Mouse (Mus musculus) thymus, postnatal 4 days (tissue): ENCODE data around the gene Hmcn1.
A peak's percentile ranks its signal among the peaks of the same experiment; 100 is the strongest.

Experiments used
- DNase-seq: peaks from one replicate; pipeline ENCODE4 v3.0.0; 2021

The Hmcn1 gene

DNA sequence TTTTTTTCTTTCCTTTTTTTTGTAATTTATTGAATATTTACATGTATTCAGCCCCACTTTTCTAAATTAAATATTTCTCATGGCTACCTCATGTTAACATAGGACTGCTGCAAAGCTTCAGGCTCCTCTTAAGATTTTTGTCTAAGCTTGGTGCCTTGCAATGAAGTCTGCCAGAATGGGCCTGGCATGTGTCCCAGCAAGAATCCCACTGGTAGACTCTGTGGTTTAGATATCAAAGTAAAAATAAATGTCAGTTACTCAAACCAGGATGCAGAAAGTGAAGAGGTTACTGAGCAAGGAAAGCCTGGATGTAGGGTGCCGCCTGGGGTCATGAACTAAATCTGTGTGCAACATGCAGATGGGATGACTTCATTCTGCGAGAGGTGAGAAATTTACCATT lies 217.5 kb downstream of the Hmcn1 start:
- no peak for DNase-seq

DNA sequence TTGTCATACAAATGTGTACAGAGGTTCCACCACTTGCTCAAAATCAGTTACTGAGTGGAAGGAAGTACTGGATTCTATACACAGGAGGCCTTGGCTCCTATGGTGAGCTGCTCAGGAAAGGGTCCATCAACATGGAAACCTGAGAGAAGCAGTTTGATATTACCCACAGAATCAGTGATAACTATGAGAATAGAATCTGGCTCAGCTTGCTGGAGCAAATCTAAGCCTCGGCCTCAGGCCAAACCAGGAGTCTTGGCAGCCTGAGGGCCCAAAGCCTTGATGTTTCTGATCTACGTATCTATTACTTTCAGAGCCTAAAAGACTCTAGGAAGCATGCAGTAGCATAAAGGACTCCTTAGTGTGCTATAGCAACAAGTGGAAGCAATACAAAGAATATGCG lies 220.3 kb downstream of the Hmcn1 start:
- DNase-seq: no peak

DNA sequence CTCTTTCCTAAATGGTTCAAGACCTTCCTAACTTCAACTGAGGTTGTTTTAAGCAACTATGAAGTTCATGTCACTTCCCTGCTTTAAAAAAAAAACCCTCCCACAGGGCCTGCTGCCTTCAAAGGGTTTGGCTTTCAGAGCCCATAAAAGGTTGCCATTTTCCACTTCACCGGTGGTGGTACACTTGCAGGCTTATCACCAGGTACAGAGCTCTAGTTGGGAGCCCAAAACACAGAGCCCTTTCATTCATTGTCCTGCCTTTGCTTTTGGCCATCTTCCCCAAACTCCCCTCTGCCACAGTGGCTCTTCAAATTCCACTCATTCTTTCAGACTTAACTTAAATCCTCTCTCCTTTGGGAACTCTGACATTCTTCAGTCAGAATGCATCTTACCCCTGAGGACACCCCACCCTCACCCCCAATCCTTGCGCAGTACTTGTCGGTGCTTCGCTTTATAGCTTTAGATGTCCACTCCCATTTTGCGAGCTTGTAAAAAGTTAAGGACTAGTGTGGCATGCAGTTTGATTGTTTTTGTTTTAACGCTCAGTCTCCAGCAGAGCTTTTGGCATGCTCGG lies 222.2 kb downstream of the Hmcn1 start:
- DNase-seq: no peak

DNA sequence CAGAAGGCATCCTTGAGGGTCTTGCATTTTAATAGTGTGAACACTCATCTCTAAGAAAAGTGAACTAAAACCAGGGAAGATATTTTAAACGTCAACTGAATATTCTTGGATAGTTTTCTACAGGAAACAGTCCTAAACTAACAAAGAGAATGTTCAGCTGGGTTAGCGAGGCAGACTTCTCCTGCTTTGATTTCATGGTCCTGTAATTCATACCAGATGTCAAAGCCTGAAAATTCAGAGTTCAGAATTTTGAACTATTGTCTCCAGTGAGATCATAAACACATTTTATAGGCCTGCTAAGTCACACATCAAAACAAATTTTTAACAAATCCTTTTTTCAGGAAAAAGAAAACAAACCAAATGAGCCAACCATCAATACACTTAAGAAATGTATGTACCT lies 223.4 kb downstream of the Hmcn1 start:
- DNase-seq: no peak

DNA sequence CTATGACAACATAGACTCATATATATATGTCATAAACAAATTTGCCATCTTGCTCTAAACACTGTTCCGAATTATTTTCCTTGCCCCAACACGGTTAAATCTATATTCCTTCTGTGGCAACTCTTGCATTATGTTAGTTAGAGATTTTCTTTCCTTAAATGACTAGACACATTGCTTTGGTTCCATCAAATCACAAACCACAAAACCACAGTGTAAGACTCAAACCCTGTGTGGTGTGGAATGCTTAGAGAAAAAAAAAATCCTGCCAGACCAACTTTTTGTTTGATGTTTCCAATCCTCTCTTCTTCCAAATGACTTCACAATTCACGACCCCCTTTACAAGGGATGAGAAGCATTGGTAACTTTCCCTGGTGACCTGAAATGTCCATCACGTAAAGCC lies 231.6 kb downstream of the Hmcn1 start:
- no peak for DNase-seq

DNA sequence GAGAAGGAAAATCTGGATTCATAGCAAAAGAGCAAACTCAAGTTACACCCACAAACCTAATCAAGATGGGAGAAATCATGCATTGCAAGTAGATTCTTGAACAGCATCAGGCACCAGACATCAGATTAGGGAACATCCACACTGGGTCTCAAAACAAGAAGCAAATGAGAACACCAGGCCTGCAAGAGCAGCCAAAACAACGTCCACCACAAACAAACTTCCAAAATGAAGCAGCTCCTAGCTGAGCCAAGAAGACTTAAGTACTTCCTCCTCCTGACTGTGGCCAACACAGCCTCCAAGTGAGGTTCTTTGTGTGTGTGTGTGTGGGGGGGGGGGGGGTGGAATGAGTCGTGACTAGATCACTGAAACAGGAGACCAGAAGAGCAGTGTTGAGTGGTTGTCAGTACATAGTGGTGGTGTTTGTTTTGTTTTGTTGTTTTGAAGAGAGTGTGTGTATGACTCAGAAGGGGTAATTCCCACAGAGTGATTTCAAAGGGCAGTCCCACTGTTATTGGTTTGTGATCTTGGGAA lies 232.4 kb downstream of the Hmcn1 start:
- no peak for DNase-seq

DNA sequence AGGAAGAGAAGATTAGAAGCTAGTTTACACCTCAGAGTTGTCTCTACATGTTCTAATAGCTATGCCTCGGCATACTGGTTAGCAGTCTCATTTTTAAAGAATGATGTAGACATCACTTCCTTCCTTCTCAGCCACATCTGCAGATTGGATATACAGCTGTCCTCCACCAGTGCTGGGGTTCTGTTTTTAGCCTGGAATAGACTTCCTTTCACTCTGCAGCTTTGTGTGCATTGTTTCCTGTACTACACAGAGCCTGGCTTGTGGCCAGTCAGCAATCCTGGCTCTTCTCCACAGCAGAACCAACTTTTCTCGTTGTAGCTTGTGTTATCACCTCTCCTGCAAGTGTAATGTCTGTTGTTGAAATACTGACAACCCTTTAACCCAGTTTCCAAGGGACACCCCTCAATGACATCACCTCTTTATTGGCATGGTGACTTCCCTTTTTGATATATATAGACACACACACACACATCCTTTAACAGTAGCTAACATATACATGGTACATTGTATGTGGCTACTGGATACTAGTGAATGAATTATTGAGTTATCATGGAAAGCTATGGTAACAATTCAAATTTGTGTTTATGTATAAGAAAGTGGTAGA lies 233.7 kb downstream of the Hmcn1 start:
- DNase-seq: no peak

DNA sequence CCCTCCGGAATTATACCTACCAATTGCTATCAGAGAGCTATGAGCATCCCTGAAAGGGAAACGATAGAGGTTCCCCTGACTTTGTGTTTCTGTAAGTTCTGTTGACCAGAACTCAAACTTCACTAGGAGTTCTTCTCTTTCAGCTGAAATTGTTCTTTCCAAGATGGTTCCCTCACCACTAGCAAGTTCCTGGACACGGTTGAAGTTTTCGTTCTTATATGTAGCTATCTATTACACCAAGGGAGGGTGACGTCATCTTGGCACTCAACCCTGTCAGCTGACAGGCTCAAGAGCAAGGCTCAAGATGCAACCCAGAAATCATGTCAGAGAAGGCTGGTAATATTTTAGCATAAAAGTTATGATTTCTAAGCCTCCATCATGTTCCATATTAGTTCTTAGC lies 239.3 kb downstream of the Hmcn1 start:
- DNase-seq: no peak

DNA sequence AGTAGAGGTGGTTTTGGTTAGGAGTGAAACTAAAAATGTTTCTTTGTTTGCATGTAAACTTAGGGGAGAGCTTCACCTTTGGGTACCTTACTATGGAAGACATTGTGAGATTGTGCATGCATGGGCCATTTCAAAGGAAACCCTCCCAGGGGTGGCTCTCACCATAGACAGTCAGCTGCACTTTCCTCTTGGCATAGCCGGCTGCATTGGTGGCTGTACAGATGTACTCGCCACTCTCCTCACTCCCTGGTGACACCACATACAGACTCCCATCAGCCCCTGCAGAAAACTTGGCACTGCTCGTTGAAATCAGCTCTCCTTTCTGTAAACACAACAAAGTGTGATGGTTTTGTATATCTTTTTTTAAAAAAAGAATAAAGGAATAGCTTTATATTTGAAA lies 244.5 kb downstream of the Hmcn1 start:
- DNase-seq: no peak

DNA sequence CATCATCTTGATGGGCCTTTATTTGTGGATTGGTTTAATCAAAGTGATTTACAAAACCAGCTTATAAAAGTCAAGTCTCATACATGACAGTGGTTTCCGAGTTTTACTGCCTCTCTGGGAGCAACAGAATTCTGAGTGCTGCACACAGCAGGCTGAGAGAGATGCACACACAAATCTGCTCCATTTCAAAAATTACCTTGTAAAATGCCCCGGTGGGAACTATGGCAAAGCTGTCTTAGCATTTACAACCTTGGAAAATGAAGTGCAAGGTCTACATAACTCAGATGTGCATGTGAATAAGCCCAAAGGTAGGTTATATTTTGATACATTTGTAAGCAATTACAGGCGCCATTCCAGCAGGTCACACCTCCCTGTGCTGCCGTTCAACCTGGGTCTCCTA lies 245.5 kb downstream of the Hmcn1 start:
- DNase-seq: no peak

DNA sequence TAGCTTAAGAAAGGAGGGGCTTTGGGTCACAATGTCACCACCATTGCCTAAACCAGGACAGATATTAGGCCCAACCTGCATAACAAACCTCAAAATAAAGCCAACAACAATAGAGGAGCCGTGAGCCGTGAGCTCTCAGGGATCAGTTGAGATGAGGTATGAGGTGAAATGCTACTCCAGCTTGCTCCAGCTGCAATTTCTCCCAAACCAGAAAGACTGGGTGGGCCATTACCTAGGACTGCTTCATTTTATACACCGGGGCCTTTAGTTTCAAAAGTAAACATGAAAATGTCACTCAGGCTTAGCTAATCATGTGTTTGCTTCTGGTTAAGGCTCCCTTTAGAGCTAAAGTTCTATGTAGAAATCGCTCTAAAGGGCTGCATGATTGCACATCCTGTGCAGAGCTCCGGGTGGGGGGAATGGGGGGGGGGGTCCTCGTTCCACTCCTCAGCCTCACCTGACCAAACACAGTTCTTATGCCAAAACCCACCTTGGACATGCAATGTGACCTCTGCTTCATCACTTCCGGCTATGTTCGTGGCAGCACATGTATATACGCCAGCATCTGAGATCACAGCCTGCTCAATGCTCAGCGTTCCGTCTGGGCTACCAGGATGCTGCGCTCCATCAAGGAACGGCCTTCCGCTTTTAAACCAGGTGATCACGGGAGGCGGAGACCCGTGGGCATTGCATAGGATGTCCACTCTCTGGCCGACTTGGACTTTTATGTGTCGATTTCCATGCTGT lies 250.0 kb downstream of the Hmcn1 start:
- no peak for DNase-seq

DNA sequence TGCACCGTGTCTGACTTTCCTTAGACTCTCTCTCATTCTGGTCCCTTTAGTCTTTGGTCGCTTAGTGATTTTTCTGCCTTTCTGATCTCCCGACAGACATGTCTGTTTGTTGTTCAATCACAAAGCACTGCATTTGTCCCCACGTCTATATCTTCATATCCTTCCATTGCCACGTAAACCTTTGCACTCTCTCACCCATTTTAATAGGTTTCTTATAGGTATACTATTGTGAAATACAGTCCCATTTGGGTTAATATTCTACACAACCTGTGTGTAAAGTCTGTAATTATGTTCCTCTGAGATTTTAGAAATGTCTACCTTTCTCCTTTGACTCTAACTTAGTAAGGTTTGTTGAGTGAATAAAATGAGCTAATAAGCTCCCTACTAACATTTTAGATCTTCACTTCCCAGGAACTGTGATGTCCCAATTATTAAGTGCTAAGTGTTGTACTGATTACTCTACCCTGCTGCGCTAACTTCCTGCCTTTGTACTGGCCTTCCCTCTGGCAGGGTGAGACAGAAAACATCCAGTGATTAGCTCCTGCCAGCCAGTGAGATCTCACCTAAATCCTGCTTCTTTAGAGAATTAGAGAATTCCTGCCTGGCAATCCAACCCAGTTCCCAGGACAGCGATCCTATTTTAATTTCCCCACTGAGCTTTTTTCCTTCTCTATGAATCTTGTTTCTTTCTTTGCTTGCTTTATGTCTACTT lies 250.7 kb downstream of the Hmcn1 start:
- DNase-seq: no peak

DNA sequence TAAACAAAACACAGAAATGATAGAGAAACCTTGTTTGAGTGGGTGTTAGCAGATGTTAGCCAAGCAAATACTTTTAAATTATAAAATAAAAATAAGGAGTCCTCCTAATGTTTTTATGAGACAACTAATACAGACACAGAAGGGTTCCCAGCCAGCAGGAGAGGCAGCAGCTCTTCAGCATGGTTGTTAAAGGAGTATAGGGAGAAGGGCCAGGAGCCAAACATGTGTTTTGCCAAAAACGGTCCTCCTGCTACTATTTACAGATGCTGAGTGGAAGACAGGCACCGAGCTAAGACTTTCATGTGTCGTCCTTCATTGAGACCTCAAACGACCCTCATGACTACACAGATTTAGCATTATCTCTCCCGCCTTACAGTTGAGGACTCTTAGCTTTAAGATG lies 281.8 kb downstream of the Hmcn1 start:
- DNase-seq: no peak

DNA sequence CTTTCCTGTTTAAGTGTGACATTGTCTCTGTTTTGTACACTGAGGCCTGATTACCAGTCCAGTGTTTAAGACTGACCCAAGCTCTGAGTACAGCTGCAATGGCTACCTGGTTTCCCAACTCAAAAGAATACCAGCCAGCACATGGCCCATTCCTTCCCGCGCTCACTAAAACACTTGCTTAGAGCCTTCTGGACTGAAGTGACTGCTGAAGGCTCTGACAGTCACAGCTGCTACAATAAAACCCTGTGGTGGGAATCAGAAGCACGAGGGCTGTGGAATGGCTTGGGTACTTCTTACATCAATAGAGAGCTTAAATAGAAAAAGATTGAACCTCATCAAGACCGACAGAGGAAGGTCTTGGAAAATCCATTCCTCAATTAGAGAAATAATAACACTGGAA lies 286.7 kb downstream of the Hmcn1 start:
- no peak for DNase-seq

DNA sequence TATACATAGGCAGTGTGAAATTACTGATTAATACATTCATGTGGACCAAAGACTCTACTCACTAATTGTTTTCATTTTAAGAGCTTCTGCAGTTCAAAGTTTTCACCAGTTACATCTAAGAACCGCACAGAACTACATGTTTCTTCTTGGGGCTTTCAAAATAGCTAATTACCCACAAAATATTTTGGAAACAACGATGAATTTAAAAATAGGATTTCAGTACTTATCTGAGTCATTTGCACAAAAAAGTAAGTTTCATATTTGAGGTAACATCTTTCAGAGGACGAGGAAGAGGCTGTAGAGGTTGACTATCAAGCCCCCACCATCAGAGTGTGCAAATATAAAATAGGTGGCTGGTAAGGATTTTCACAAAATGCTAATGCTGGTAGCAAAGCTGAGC lies 295.5 kb downstream of the Hmcn1 start:
- DNase-seq: no peak

DNA sequence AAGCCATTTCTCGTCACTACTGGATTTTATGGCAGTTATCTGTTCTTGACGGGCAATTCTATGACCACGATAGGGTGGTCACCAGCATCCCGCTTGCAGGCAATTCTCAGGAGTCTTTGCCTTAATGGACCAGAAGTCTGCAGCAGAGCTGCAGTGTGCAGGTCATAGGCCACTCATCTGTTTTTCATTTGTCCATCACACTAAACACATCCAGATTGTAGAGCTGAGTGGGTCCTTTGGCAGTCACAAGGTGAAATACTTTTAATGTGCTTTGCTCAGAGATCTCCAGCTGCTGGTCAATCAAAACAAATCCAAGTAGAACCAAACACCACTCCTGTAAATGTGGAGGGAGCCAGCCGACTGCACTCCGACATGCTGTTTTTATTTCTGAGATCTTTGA lies 311.2 kb downstream of the Hmcn1 start:
- DNase-seq: no peak

DNA sequence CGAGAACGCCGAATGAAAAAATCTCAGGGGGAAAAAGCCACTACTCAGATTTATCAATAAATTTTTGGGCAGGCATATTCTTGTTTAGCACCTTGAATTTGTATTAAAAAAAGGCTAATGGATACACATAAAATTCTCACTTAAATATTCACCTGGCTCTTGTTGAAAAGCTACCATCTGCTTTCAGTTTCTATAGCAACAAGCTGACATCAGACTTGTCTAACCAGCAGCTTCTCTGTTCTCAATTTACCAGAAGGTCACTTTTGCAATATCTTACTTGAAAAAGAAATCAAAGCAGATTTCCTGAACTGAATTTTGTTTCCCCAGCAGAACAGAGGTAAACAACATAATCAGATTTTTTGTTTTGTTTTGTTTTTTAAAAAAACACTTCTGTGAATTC lies 311.8 kb downstream of the Hmcn1 start:
- DNase-seq: no peak

DNA sequence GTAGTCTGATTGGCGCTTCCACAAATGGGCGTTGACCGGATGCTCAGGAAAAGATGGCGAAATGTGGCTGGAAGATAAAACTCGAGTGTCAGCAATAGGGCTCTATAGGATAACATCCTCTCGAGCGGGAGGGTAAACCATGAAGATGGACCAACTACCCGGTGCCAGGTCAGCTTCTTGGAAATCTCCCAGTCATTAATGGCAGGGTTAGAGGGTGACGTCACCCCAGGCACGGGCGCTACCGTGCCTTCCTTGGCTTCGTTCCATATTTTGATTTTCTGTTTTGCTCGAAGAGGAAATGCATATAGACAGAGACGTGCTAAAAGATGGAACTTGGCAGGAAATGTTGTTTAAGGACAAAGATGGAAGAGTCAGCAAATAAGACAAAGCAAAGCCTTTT lies 312.2 kb downstream of the Hmcn1 start:
- no peak for DNase-seq

DNA sequence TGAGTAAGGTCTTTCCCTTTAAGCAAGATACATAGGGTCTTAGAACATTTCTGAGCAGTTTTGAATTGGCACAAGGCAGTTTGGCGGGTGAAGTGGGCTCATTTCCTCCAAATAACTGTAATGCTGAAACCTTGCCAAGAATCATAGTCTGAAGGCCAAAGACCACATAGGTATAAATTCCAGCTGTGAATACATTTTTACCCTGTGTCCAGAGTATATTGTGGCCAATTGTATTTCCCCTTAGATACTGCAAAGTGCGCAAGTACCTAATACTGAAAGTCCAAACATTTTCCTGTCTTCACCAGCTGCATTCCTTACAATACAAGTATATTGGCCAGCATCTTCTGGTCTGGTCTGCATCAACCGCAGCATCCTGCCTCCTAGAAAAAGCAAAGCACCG lies 312.9 kb downstream of the Hmcn1 start:
- DNase-seq: no peak

DNA sequence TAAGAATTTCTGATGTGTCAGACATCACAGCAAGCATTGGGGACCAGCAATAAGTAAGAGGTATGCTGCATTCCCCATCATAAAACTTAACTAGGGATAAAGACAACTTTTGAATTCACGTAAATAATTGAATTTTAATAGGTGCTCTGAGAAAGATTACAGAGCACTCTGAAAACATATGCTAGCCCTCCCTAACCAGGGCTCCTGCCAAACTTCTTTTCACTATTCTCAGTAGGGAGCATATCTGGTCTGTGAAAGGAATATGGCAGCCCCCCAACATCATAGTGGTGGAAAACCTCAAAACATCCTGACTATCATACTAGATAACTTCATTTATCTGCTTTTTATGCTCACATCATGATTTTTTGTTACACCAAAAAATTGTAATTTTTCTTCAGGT lies 347.9 kb downstream of the Hmcn1 start:
- DNase-seq: no peak

DNA sequence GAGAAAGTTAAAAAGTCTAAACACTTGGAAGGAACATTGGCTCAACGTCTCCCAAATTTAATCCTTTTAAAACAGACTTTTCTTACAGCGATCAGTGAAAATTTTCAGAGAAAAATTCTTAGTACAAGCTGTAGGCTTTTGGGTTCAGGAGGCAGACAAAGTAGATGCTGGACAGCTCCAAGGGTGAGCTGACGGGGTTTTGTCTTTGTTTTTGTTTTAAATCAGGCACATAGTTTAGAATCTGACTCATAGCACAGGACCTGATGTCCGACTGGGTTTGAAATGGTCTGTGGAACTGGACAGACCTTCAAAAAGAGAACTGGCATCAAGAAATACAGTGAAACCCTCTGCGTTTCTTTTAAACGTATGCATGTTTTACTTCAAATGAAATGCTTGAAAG lies 353.7 kb downstream of the Hmcn1 start:
- no peak for DNase-seq

DNA sequence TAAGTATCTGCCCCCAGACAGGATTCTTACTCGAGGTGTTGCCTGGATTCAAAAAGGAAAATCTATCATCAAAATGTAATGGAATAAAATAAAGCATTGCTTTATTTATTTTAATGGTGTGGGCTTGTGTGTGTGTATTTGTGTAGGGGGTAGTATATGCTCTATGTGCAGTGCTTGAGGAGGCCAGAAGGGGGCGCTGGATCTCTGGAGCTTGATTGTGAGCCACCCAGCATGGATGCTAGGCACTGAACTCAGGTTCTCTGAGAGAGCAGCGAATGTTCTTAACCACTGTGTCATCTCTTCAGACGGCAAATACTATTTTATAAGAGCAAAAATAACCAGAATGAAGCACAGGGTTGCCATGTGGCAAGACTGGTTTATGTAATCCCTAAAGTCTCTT lies 360.7 kb downstream of the Hmcn1 start:
- DNase-seq: peak; percentile 8

DNA sequence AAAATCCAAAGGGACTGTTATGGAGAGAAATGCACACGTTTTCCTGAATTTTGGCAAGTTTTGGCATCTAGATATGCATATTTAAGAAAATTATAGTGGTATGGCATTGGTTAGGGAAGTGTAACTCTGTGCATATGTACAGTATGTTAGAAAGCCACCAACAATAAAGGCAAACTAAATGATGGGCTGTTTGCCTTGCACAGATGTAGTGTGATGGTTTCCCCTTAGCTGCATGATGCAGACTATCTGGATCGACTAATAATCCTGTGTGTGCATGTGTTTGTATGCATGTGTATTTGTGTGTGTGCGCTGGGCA lies 361.4 kb downstream of the Hmcn1 start:
- DNase-seq: no peak
